Mouse (Mus musculus) E14TG2a.4 (cell line): Measurements from ENCODE around the gene Efnb2.
A peak's percentile ranks its signal among the peaks of the same experiment; 100 is the strongest.

Experiments
- H3K27me3 ChIP-seq: 2 replicates; pipeline ENCODE4 v1.6.1; 2014; ENCODE audit warnings: low read length, control low read depth; ENCODE audit not compliant: insufficient read depth
- H3K36me3 ChIP-seq: 2 replicates; pipeline ENCODE4 v1.6.1; 2014; ENCODE audit warnings: low read length, control low read depth; ENCODE audit not compliant: insufficient read depth
- H3K4me1 ChIP-seq: replicated peaks from 2 replicates; pipeline ENCODE4 v1.6.1; 2014; ENCODE audit warnings: low read depth, low read length, control low read depth
- H3K4me3 ChIP-seq: replicated peaks from 2 replicates; pipeline ENCODE4 v1.5.1; 2014; ENCODE audit warnings: mild to moderate bottlenecking, low read length
- H3K9me3 ChIP-seq: 2 replicates; pipeline ENCODE4 v1.6.1; 2014; ENCODE audit warnings: low read length, control low read depth
- CTCF ChIP-seq: conservative IDR thresholded peaks from 2 replicates; pipeline ENCODE4 v1.5.1; 2014; ENCODE audit warnings: low read length
- NANOG ChIP-seq: IDR thresholded peaks from 2 replicates; pipeline ENCODE4 v1.6.1; 2014; ENCODE audit warnings: borderline replicate concordance, low read length, mixed read lengths
- POU5F1 ChIP-seq: IDR thresholded peaks from 2 replicates; pipeline ENCODE4 v1.6.1; 2014; ENCODE audit warnings: low read length, borderline replicate concordance

Gene Efnb2

GRCm38 (mm10) chr8:8688823-8689453 is 27.9 kb upstream of the Efnb2 start:
- H3K36me3 ChIP-seq, result peaks cover 37% of the 10 kb centered on the region
- H3K27me3 ChIP-seq, result peaks cover 10% of the 10 kb centered on the region
- H3K9me3 ChIP-seq, result no peaks in the 10 kb centered on the region
- TF ChIP-seq NANOG, result no peak
- H3K4me3 ChIP-seq, result peak overlapping the region; percentile 90
- peaks cover 53% of the 10 kb centered on the region for H3K4me1 ChIP-seq

- Histone ChIP-seq H3K36me3 (peaks cover 70% of the 10 kb centered on the region), H3K27me3 (no peaks in the 10 kb centered on the region), H3K4me3 (no peak overlapping the region), H3K9me3 (no peaks in the 10 kb centered on the region), H3K4me1 (peaks cover 58% of the 10 kb centered on the region)
- TF ChIP-seq NANOG, result no peak
- no peak for TF ChIP-seq CTCF
- TF ChIP-seq POU5F1, result no peak
Measured at GRCm38 (mm10) chr8:8685517-8685916, 24.5 kb upstream of the Efnb2 start.

- Histone ChIP-seq H3K27me3 (no peaks in the 10 kb centered on the region), H3K4me1 (peaks cover 55% of the 10 kb centered on the region), H3K4me3 (no peak overlapping the region), H3K9me3 (no peaks in the 10 kb centered on the region), H3K36me3 (peaks cover 87% of the 10 kb centered on the region)
- TF ChIP-seq NANOG, result no peak
- no peak for TF ChIP-seq POU5F1
- no peak for TF ChIP-seq CTCF
Measured at GRCm38 (mm10) chr8:8682697-8683096, 21.7 kb upstream of the Efnb2 start.

- H3K4me3 ChIP-seq, result no peak overlapping the region
- H3K27me3 ChIP-seq, result no peaks in the 10 kb centered on the region
- TF ChIP-seq CTCF (peak; percentile 69), NANOG (no peak)
- peaks cover 58% of the 10 kb centered on the region for H3K4me1 ChIP-seq
- peaks cover 98% of the 10 kb centered on the region for H3K36me3 ChIP-seq
- H3K9me3 ChIP-seq, result no peaks in the 10 kb centered on the region
Measured at GRCm38 (mm10) chr8:8678236-8678635, 17.2 kb upstream of the Efnb2 start.

- Histone ChIP-seq H3K36me3 (peaks cover 97% of the 10 kb centered on the region), H3K27me3 (no peaks in the 10 kb centered on the region), H3K9me3 (no peaks in the 10 kb centered on the region), H3K4me3 (no peak overlapping the region), H3K4me1 (peaks cover 71% of the 10 kb centered on the region)
- TF ChIP-seq NANOG (no peak), CTCF (no peak), POU5F1 (no peak)
Measured at GRCm38 (mm10) chr8:8674864-8675263, 13.8 kb upstream of the Efnb2 start.

- TF ChIP-seq CTCF, result peak; percentile 95
- TF ChIP-seq POU5F1, result no peak
- no peak for TF ChIP-seq NANOG
- peak overlapping the region; percentile 90 for H3K4me3 ChIP-seq
- H3K9me3 ChIP-seq, result no peaks in the 10 kb centered on the region
- H3K27me3 ChIP-seq, result peaks cover 17% of the 10 kb centered on the region
- H3K36me3 ChIP-seq, result peaks cover 32% of the 10 kb centered on the region
- H3K4me1 ChIP-seq, result peaks cover 50% of the 10 kb centered on the region
Measured at GRCm38 (mm10) chr8:8661759-8662138, 707 bp upstream of the Efnb2 start.

GRCm38 (mm10) chr8:8660307-8661098 is 539 bp downstream of the Efnb2 start:
- H3K36me3 ChIP-seq, result peaks cover 20% of the 10 kb centered on the region
- peaks cover 60% of the 10 kb centered on the region for H3K4me1 ChIP-seq
- TF ChIP-seq POU5F1 (no peak), NANOG (no peak), CTCF (no peak)
- H3K27me3 ChIP-seq, result peaks cover 17% of the 10 kb centered on the region
- H3K9me3 ChIP-seq, result no peaks in the 10 kb centered on the region
- peak overlapping the region; percentile 90 for H3K4me3 ChIP-seq

GRCm38 (mm10) chr8:8659503-8660306 is 1.3 kb downstream of the Efnb2 start:
- Histone ChIP-seq H3K4me3 (peak overlapping the region; percentile 90), H3K4me1 (peaks cover 68% of the 10 kb centered on the region), H3K36me3 (peaks cover 16% of the 10 kb centered on the region), H3K9me3 (no peaks in the 10 kb centered on the region), H3K27me3 (peaks cover 18% of the 10 kb centered on the region)
- no peak for TF ChIP-seq CTCF
- no peak for TF ChIP-seq POU5F1
- no peak for TF ChIP-seq NANOG
